Mouse (Mus musculus) brain, embryonic 18.5 days (tissue): ENCODE results near the gene Rxra.

Experiments used
- DNase-seq: peaks from one replicate; pipeline ENCODE4 v3.0.0-alpha.2; 2012; ENCODE audit warnings: low read depth, low spot score

The Rxra gene

GRCm38 (mm10) chr2:27702904-27703666, 26.8 kb downstream of the Rxra start:
- DNase-seq: no peak

GRCm38 (mm10) chr2:27703852-27704640, 27.8 kb downstream of the Rxra start:
- DNase-seq: no peak

- DNase-seq: no peak
These were observed 28.4 kb downstream of the Rxra start for GRCm38 (mm10) chr2:27704641-27705040.

- no peak for DNase-seq
These were observed 34.7 kb downstream of the Rxra start for GRCm38 (mm10) chr2:27710871-27711382.

GRCm38 (mm10) chr2:27712626-27713025, 36.4 kb downstream of the Rxra start:
- no peak for DNase-seq

- no peak for DNase-seq
These were observed 37.1 kb downstream of the Rxra start for GRCm38 (mm10) chr2:27713378-27713777.

GRCm38 (mm10) chr2:27714131-27714530, 37.9 kb downstream of the Rxra start:
- DNase-seq: no peak

- no peak for DNase-seq
These were observed 39.0 kb downstream of the Rxra start for GRCm38 (mm10) chr2:27715221-27715620.

GRCm38 (mm10) chr2:27716339-27716738, 40.1 kb downstream of the Rxra start:
- no peak for DNase-seq

- no peak for DNase-seq
These were observed 42.0 kb downstream of the Rxra start for GRCm38 (mm10) chr2:27718191-27718590.

GRCm38 (mm10) chr2:27719601-27720000, 43.4 kb downstream of the Rxra start:
- no peak for DNase-seq

GRCm38 (mm10) chr2:27721611-27722010, 45.4 kb downstream of the Rxra start:
- no peak for DNase-seq

- DNase-seq: no peak
These were observed 48.6 kb downstream of the Rxra start for GRCm38 (mm10) chr2:27724729-27725316.

- no peak for DNase-seq
These were observed 52.0 kb downstream of the Rxra start for GRCm38 (mm10) chr2:27727994-27728854.

GRCm38 (mm10) chr2:27729009-27729408, 52.8 kb downstream of the Rxra start:
- DNase-seq: no peak

- DNase-seq: no peak
These were observed 54.0 kb downstream of the Rxra start for GRCm38 (mm10) chr2:27730002-27730905.

GRCm38 (mm10) chr2:27733021-27733420, 56.8 kb downstream of the Rxra start:
- no peak for DNase-seq

- DNase-seq: no peak
These were observed 58.1 kb downstream of the Rxra start for GRCm38 (mm10) chr2:27734328-27734727.

GRCm38 (mm10) chr2:27734800-27735199, 58.6 kb downstream of the Rxra start:
- no peak for DNase-seq

GRCm38 (mm10) chr2:27736802-27737201, 60.6 kb downstream of the Rxra start:
- DNase-seq: no peak
